Mouse (Mus musculus): Measurements from ENCODE around the gene Lect2. TPM values are rescaled to one million over a fixed set of nuclear protein-coding genes. Genes with fewer than 3 reads are reported as not detected.

Gene Lect2
- total RNA-seq, 1 experiment, result not detected

- Histone ChIP-seq H3K4me1 (ENCODE audit: control insufficient read depth in 2 of 2, insufficient read depth in 2 of 2, low read length in 2 of 2, poor library complexity in 1 of 2) (no peaks in the 10 kb centered on the region), H3K4me3 (ENCODE audit: insufficient read depth in 1 of 2, low read depth in 1 of 2, low read length in 2 of 2, poor library complexity in 1 of 2, severe bottlenecking in 1 of 2) (no peak overlapping the region), H3K9me3 (ENCODE audit: control insufficient read depth, insufficient read depth, low read depth, low read length) (no peaks in the 10 kb centered on the region), H3K27ac (ENCODE audit: insufficient read depth, low read depth, low read length, poor library complexity, severe bottlenecking) (no peak overlapping the region), H3K9ac (ENCODE audit: insufficient read depth, low read depth, low read length, poor library complexity, severe bottlenecking) (no peak overlapping the region), H3K36me3 (ENCODE audit: control insufficient read depth, insufficient read depth, low read length, poor library complexity, severe bottlenecking) (no peaks in the 10 kb centered on the region)
- no peak for TF ChIP-seq ZNF384 (IDR thresholded peaks at IDR 0.05; ENCODE audit: low read depth, low read length)
- no peak for TF ChIP-seq MAFK (IDR thresholded peaks at IDR 0.05; ENCODE audit: insufficient read depth, low read depth, low read length)
- no peak for TF ChIP-seq HCFC1 (IDR thresholded peaks at IDR 0.05; ENCODE audit: borderline replicate concordance, insufficient read depth, low read length)
- TF ChIP-seq ZC3H11A (IDR thresholded peaks at IDR 0.05; ENCODE audit: borderline replicate concordance, low read depth, low read length), result no peak
- no peak for TF ChIP-seq CHD2 (IDR thresholded peaks at IDR 0.05; ENCODE audit: low read depth, low read length)
- in situ Hi-C loops (cut with MboI; ENCODE audit: low sequenced_read_pairs in 2 of 2, unreplicated experiment in 2 of 2), result no loop called here
- no peak for DNase-seq (ENCODE audit: low read depth, low spot score)
These were observed 38.5 kb downstream of the Lect2 start for GRCm38 (mm10) chr13:56509796-56510195.

GRCm38 (mm10) chr13:56506871-56507496 is 41.3 kb downstream of the Lect2 start:
- no peaks in the 10 kb centered on the region for H3K4me1 ChIP-seq (ENCODE audit: control insufficient read depth in 2 of 2, insufficient read depth in 2 of 2, low read length in 2 of 2, poor library complexity in 1 of 2)
- in situ Hi-C loops (cut with MboI; ENCODE audit: low sequenced_read_pairs in 2 of 2, unreplicated experiment in 2 of 2), result no loop called here
- no peak overlapping the region for H3K9ac ChIP-seq (ENCODE audit: insufficient read depth, low read depth, low read length, poor library complexity, severe bottlenecking)
- H3K27ac ChIP-seq (ENCODE audit: insufficient read depth, low read depth, low read length, poor library complexity, severe bottlenecking), result no peak overlapping the region
- no peak overlapping the region for H3K4me3 ChIP-seq (ENCODE audit: insufficient read depth in 1 of 2, low read depth in 1 of 2, low read length in 2 of 2, poor library complexity in 1 of 2, severe bottlenecking in 1 of 2)
- no peaks in the 10 kb centered on the region for H3K9me3 ChIP-seq (ENCODE audit: control insufficient read depth, insufficient read depth, low read depth, low read length)
- no peaks in the 10 kb centered on the region for H3K36me3 ChIP-seq (ENCODE audit: control insufficient read depth, insufficient read depth, low read length, poor library complexity, severe bottlenecking)
- TF ChIP-seq HCFC1 (IDR thresholded peaks at IDR 0.05; ENCODE audit: borderline replicate concordance, insufficient read depth, low read length), result no peak
- no peak for TF ChIP-seq ZC3H11A (IDR thresholded peaks at IDR 0.05; ENCODE audit: borderline replicate concordance, low read depth, low read length)
- TF ChIP-seq MAFK (IDR thresholded peaks at IDR 0.05; ENCODE audit: insufficient read depth, low read depth, low read length), result no peak
- TF ChIP-seq CHD2 (IDR thresholded peaks at IDR 0.05; ENCODE audit: low read depth, low read length), result no peak
- TF ChIP-seq ZNF384 (IDR thresholded peaks at IDR 0.05; ENCODE audit: low read depth, low read length), result no peak
- DNase-seq (ENCODE audit: low read depth, low spot score), result no peak

GRCm38 (mm10) chr13:56501866-56502420 is 46.4 kb downstream of the Lect2 start:
- in situ Hi-C loops (cut with MboI; ENCODE audit: low sequenced_read_pairs in 2 of 2, unreplicated experiment in 2 of 2), result no loop called here
- Histone ChIP-seq H3K9ac (ENCODE audit: insufficient read depth, low read depth, low read length, poor library complexity, severe bottlenecking) (no peak overlapping the region), H3K4me3 (ENCODE audit: insufficient read depth in 1 of 2, low read depth in 1 of 2, low read length in 2 of 2, poor library complexity in 1 of 2, severe bottlenecking in 1 of 2) (no peak overlapping the region), H3K36me3 (ENCODE audit: control insufficient read depth, insufficient read depth, low read length, poor library complexity, severe bottlenecking) (no peaks in the 10 kb centered on the region), H3K27ac (ENCODE audit: insufficient read depth, low read depth, low read length, poor library complexity, severe bottlenecking) (no peak overlapping the region), H3K4me1 (ENCODE audit: control insufficient read depth in 2 of 2, insufficient read depth in 2 of 2, low read length in 2 of 2, poor library complexity in 1 of 2) (no peaks in the 10 kb centered on the region), H3K9me3 (ENCODE audit: control insufficient read depth, insufficient read depth, low read depth, low read length) (no peaks in the 10 kb centered on the region)
- TF ChIP-seq ZC3H11A (IDR thresholded peaks at IDR 0.05; ENCODE audit: borderline replicate concordance, low read depth, low read length) (no peak), HCFC1 (IDR thresholded peaks at IDR 0.05; ENCODE audit: borderline replicate concordance, insufficient read depth, low read length) (no peak), CHD2 (IDR thresholded peaks at IDR 0.05; ENCODE audit: low read depth, low read length) (no peak), ZNF384 (IDR thresholded peaks at IDR 0.05; ENCODE audit: low read depth, low read length) (no peak), MAFK (IDR thresholded peaks at IDR 0.05; ENCODE audit: insufficient read depth, low read depth, low read length) (no peak)
- DNase-seq (ENCODE audit: low read depth, low spot score), result no peak

- Histone ChIP-seq H3K9ac (ENCODE audit: insufficient read depth, low read depth, low read length, poor library complexity, severe bottlenecking) (no peak overlapping the region), H3K27ac (ENCODE audit: insufficient read depth, low read depth, low read length, poor library complexity, severe bottlenecking) (no peak overlapping the region), H3K4me3 (ENCODE audit: insufficient read depth in 1 of 2, low read depth in 1 of 2, low read length in 2 of 2, poor library complexity in 1 of 2, severe bottlenecking in 1 of 2) (no peak overlapping the region), H3K4me1 (ENCODE audit: control insufficient read depth in 2 of 2, insufficient read depth in 2 of 2, low read length in 2 of 2, poor library complexity in 1 of 2) (no peaks in the 10 kb centered on the region), H3K36me3 (ENCODE audit: control insufficient read depth, insufficient read depth, low read length, poor library complexity, severe bottlenecking) (no peaks in the 10 kb centered on the region), H3K9me3 (ENCODE audit: control insufficient read depth, insufficient read depth, low read depth, low read length) (no peaks in the 10 kb centered on the region)
- no peak for DNase-seq (ENCODE audit: low read depth, low spot score)
- TF ChIP-seq ZC3H11A (IDR thresholded peaks at IDR 0.05; ENCODE audit: borderline replicate concordance, low read depth, low read length), result no peak
- no peak for TF ChIP-seq ZNF384 (IDR thresholded peaks at IDR 0.05; ENCODE audit: low read depth, low read length)
- no peak for TF ChIP-seq MAFK (IDR thresholded peaks at IDR 0.05; ENCODE audit: insufficient read depth, low read depth, low read length)
- no peak for TF ChIP-seq CHD2 (IDR thresholded peaks at IDR 0.05; ENCODE audit: low read depth, low read length)
- TF ChIP-seq HCFC1 (IDR thresholded peaks at IDR 0.05; ENCODE audit: borderline replicate concordance, insufficient read depth, low read length), result no peak
- in situ Hi-C loops (cut with MboI; ENCODE audit: low sequenced_read_pairs in 2 of 2, unreplicated experiment in 2 of 2), result no loop called here
These were observed 47.7 kb downstream of the Lect2 start for GRCm38 (mm10) chr13:56500636-56501035.

Measured in ES-E14 (cell line).